Mouse (Mus musculus): Measurements from ENCODE around the gene Fam222a.

GRCm38 (mm10) chr5:114530337-114530736 lies 37.5 kb upstream of the Fam222a start:
- TF ChIP-seq CTCF (IDR thresholded peaks at IDR 0.05; ENCODE audit: control insufficient read depth, insufficient read depth, insufficient replicate concordance, low read depth, low read length) (no peak), POLR2A (IDR thresholded peaks at IDR 0.05; ENCODE audit: control insufficient read depth, low read depth, low read length) (no peak)

Measured in testis, adult 2 months (tissue).